Mouse (Mus musculus) frontal cortex, postnatal 14 days (tissue): ENCODE results near the gene Wipf3.

Experiments
- DNase-seq, 2 experiments: peaks; one replicate each; pipeline ENCODE4 v3.0.0; 2022; ENCODE audit warnings: low spot score in 2 of 2

Gene Wipf3

GRCm38 (mm10) chr6:54432191-54432590 is 2.8 kb downstream of the Wipf3 start:
- DNase-seq: no peak

DNA sequence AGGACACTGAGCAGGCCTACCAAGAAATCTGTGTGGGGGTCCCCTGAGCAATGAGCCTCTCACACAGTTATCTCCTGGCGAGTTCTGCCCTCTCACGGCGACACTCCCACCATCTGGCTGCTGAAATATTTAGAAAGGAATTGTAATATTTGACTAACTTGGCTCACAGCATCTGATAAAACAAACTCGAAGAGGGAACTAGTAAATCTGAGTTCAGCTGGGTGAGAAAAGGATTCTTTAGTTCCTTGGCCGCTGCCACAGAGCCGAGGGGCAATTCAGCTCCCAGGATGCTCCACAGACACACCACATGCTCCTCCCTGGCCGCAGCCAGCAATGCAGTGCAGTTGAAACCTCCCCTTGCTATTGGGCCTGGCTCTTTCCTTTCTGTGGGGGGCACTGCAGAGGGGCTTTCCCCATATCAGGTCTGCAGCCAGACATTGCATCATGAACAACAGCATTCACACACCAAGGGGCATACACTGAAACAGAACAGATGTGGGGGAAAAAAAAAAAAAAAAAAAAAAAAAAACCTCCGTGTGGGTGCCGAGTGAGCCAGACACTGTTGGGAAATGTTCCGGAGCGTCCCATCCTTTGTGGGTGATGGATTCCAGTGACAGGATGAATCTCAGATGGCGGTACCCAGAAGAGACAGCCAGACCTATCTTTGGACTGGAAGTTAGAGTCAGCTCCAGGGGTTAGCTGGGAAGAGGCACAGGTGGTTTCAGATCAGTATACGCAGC is 3.6 kb downstream of the Wipf3 start:
- DNase-seq: no peak

DNA sequence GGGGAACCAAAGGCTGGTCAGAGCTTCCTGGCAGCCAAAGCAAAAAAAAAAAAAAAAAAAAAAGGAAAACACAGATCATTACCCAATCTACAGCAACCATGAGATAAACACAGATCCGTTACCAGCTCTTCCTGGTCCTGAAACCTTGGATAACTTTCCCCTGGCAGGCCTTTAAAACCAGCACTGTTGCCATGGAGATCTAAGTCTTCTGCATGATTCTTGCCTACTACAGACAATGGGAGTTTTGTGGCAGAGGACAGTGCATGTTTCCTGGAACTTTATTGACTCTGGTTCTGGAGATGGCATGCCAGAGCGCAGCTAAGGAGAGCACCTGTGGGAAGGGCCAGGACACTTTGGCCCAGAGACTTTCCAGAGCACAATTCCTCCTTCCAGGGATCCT is 4.8 kb downstream of the Wipf3 start:
- DNase-seq: no peak

DNA sequence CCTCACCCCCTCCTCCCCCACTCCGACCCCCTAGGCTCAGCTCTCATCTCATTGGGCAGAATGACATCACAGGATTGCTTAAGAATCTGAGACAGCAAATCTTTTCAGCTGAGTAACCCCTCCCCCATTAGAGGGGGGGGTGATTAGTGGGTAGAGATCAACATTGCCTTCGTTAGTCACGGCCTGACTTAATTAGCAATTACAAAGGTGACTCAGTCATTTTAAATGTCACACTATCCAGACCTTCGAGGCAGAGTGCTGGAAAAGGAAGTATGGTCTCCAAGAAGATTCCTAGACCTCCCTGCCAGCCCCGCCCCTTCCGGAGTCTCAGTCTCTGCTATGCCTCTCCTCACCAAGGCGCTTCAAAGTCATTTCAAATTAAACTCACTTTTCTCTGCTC is 6.3 kb downstream of the Wipf3 start:
- no peak for DNase-seq

DNA sequence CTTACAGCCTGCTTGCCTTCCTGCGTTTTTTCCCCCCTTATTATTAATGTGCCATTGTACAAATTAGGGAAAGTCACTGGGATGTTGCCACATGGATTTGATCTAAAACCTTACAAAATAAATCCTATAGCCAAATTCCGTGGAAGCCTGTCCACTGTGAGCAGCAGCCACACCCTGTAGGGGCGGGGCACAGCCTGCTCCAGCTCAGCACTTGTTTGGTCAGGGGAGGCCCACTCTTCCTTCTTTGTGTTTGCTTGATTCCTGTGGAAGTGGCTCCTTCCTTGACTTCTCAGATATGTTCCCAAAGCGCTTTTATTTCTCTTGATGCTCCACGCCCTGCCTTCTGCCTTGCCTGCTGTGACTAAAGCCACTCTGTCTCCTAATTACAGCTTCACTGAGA is 6.9 kb downstream of the Wipf3 start:
- DNase-seq: no peak

GRCm38 (mm10) chr6:54438510-54438909 is 9.1 kb downstream of the Wipf3 start:
- no peak for DNase-seq

DNA sequence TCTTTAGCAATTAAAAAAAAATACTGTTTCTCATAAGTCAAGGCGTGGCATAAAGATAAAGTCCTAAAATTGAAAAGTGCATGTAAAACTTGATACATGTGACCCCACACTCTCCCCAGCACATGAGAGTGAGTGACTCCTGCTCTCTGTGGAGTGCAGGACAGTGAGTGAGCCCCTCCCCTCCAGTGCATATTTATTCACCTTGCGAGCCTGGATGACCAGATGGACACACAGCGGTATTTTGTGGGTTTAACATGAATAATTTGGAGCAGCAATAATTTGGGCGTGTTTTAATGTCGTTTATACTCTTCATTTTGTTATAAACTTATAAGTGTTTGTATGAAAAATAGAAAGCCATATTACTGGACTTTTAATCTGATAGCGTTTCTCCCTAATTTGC is 11.3 kb downstream of the Wipf3 start:
- no peak for DNase-seq

GRCm38 (mm10) chr6:54443657-54444056 is 14.3 kb downstream of the Wipf3 start:
- DNase-seq: no peak

DNA sequence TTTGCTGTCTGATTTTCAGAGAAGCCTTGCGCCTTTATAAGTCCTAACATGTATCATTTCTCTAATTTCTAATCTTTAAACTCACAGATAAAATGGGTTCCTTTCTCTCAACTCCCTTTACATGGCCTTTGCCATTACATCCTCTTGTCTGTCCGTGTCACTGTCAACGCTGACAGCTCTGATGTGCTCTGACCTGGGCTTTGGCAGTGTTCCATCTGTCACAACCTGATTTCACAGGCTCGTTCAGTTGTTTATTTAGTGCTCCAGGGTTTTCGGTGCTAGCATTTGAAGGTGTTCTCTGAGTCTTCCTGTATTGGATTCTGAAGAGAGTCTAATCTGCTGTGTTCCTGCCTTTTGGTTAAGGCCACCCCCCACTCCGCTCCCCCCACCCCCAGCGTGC is 14.7 kb downstream of the Wipf3 start:
- DNase-seq: no peak

- DNase-seq: no peak
Observed at GRCm38 (mm10) chr6:54445249-54445818, 15.9 kb downstream of the Wipf3 start.

GRCm38 (mm10) chr6:54447353-54447752 is 17.9 kb downstream of the Wipf3 start:
- DNase-seq: no peak

DNA sequence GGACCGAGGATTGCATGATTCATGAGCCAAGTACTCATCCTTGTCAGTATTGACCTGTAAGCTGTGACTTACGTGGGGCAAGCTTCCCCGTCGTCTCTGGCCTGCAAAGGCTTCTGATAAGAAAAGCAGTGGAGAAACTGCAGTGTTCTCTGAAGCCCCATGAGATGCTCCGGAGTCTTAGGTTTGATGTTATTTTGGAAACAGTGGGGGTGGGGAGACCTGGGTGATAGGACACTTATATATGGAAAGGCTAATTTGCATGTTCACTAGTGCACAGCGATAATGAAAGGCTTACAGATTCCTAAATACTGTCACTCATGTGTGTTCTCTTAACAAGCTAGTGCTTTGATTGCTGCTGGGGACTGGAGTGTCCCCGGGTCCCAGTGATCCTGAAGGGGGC is 30.3 kb downstream of the Wipf3 start:
- DNase-seq: no peak

- DNase-seq: no peak
Observed at GRCm38 (mm10) chr6:54460172-54460914, 30.9 kb downstream of the Wipf3 start.

GRCm38 (mm10) chr6:54460915-54461671 is 31.7 kb downstream of the Wipf3 start:
- DNase-seq: peak; percentile 32 to 41

- DNase-seq: no peak
Observed at GRCm38 (mm10) chr6:54462766-54463165, 33.4 kb downstream of the Wipf3 start.

GRCm38 (mm10) chr6:54463701-54464458 is 34.5 kb downstream of the Wipf3 start:
- no peak for DNase-seq

DNA sequence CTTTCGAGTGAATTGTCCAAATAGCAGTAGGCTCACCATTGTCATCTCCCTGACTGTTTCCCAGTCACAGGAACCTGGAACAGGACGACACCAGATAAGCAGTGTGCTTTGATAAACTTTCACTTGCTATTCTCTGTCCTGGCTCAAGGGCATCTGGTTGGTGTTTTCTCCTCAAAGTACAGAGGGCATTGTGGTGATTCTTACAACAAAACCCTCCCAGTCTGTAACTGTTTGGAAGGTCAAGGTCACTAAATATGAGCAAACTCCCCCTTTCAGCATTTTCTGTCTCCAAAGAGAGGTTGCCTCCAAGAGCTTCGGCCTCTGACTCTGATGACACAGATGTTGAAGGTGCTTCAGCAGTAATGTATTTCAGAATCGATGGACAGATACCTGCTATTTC is 35.5 kb downstream of the Wipf3 start:
- no peak for DNase-seq

DNA sequence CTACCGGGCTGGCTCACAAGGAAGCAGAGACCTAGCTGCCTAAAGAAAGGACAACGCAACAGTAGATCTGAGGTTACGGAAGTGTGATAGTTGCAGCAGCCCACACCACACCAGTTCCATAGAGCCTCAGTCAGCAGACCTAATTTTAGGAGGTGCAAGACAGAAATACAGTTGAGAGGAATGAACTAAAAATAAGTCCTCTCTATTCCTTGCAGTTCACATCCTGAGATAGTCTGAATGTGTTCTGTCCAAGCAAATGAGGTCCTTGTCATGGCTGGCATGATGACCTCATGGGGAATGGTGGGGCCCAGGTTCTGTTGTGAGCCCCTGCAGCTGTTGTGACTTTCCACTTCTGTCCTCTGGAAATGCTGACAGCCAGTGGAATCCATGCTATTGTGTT is 38.0 kb downstream of the Wipf3 start:
- DNase-seq: no peak

DNA sequence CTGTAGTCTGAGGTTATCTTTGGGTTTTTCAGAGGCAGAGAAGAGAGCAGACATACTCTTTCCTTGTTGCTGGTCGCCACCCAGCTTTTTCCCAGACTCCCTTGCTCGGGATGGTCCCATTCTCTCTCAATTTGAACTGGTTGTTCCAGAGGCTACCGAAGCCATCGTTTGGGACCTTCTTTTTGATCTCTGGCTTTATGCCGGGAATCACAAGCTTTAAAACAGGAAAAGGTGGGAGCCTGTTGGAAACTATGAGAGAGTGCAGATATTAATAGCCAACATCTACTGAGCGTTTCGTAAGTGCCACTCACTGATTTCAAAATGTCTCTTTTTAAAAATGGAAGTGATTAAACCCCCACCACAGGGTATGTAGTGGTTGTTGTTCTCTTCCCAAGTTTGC is 42.5 kb downstream of the Wipf3 start:
- no peak for DNase-seq

GRCm38 (mm10) chr6:54472846-54473715 is 43.7 kb downstream of the Wipf3 start:
- DNase-seq: no peak
